Mouse (Mus musculus) thymus, adult 2 months (tissue): ENCODE measurements around the gene Cxcr5. TPM values are rescaled to one million over a fixed set of nuclear protein-coding genes. Genes with fewer than 3 reads are reported as not detected.
A peak's percentile ranks its signal among the peaks of the same experiment; 100 is the strongest.

Experiments used
- DNase-seq: peaks from one replicate; pipeline ENCODE4 v3.0.0; 2021
- H3K27ac ChIP-seq: fragments of 200-500 bp; 2 replicates; pipeline ENCODE4 v1.5.1; 2012; ENCODE audit warnings: low read length, control low read depth; ENCODE audit not compliant: control insufficient read depth, insufficient read depth
- H3K27me3 ChIP-seq: fragments of 200-500 bp; 2 replicates; pipeline ENCODE4 v1.6.1; 2012; ENCODE audit warnings: mild to moderate bottlenecking, low read length, moderate library complexity, mixed read lengths; ENCODE audit not compliant: control insufficient read depth, insufficient read depth
- H3K36me3 ChIP-seq: fragments of 200-500 bp; 2 replicates; pipeline ENCODE4 v1.6.1; 2012; ENCODE audit warnings: mild to moderate bottlenecking, low read length, moderate library complexity; ENCODE audit not compliant: control insufficient read depth, insufficient read depth
- H3K4me1 ChIP-seq: fragments of 200-500 bp; replicated peaks from 2 replicates; pipeline ENCODE4 v1.6.1; 2012; ENCODE audit warnings: low read length; ENCODE audit not compliant: control insufficient read depth, insufficient read depth
- H3K4me3 ChIP-seq: fragments of 200-500 bp; 2 replicates; pipeline ENCODE4 v1.5.1; 2012; ENCODE audit warnings: mild to moderate bottlenecking, low read length, control low read depth, moderate library complexity; ENCODE audit not compliant: control insufficient read depth, insufficient read depth
- CTCF ChIP-seq: fragments of 200-500 bp; IDR thresholded peaks from 2 replicates; pipeline ENCODE4 v1.5.1; 2012; ENCODE audit warnings: mild to moderate bottlenecking, control low read depth, low read length, moderate library complexity, borderline replicate concordance; ENCODE audit not compliant: control insufficient read depth, poor library complexity, insufficient read depth; ENCODE audit errors: extremely low read depth
- POLR2A ChIP-seq: fragments of 200-500 bp; IDR thresholded peaks from 2 replicates; pipeline ENCODE4 v1.6.1; 2012; ENCODE audit warnings: mild to moderate bottlenecking, low read length, control low read depth, moderate library complexity; ENCODE audit not compliant: control insufficient read depth, poor library complexity, insufficient read depth; ENCODE audit errors: extremely low read depth
- WGBS: fragments of 180-500 bp; shearing (Covaris S2); methylation state at CpG from one replicate; pipeline ENCODE4 v1.1.7; 2018; 5-methylcytosine and 5-hydroxymethylcytosine counted together
- polyA plus RNA-seq: library from polyadenylated mRNA; depleted of rRNA; stranded (reverse); fragments of >200 nt; gene quantifications from 2 replicates; pipeline ENCODE4 v1.2.3, GENCODE M21; 2012

Cxcr5 gene
- polyA plus RNA-seq, 1 experiment: 7.7 TPM

DNA sequence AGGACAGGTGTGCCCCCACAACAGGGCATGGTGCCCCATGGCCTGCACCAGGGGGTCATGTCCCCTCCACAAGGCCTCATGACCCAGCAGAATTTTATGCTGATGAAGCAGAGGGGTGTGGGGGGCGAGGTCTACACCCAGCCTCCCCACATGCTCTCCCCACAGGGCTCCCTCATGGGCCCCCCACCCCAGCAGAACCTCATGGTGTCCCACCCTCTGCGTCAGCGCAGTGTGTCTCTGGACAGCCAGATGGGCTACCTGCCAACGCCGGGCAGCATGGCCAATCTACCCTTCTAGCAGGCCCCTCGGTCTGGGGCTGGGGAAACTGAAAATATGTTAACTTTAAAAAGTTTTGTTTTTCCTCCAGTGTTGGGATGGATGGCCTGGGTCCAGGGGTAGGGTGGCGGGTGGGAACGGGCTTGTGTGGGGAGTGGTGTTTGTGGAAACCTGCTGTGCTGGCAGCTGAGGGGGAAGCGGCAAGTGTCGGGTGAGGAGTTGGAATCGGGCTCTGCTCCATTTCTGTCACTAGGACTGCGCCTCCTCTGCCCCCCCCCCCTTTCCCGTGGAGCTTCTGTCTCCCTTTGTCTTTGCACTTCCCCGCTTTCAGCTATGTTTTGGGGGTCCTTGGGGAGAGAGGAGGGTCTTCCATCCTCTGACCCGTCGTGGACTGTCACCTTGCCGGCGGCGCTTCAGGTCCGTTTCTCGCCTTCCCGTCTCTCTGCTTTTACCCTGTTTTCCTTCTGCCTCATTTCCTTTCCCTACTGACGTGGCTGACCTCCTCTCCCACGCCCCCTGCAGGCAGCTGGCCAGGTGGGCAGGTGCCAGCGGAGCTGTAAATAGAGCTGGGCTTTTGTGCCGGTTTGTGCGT lies 52.0 kb downstream of the Cxcr5 start:
- WGBS: 18% methylated on average over 27 of the region's 27 CpGs
- H3K36me3 ChIP-seq: no peaks in the 10 kb centered on the region; the same call in 1 of the 2 replicates
- no peaks in the 10 kb centered on the region for H3K27me3 ChIP-seq
- peaks cover 48% of the 10 kb centered on the region for H3K4me1 ChIP-seq
- TF ChIP-seq POLR2A (no peak), CTCF (peak; percentile 89)
- DNase-seq: peak; percentile 92
- peak overlapping the region; percentile 57 for H3K4me3 ChIP-seq
- peak overlapping the region; percentile 94 for H3K27ac ChIP-seq

DNA sequence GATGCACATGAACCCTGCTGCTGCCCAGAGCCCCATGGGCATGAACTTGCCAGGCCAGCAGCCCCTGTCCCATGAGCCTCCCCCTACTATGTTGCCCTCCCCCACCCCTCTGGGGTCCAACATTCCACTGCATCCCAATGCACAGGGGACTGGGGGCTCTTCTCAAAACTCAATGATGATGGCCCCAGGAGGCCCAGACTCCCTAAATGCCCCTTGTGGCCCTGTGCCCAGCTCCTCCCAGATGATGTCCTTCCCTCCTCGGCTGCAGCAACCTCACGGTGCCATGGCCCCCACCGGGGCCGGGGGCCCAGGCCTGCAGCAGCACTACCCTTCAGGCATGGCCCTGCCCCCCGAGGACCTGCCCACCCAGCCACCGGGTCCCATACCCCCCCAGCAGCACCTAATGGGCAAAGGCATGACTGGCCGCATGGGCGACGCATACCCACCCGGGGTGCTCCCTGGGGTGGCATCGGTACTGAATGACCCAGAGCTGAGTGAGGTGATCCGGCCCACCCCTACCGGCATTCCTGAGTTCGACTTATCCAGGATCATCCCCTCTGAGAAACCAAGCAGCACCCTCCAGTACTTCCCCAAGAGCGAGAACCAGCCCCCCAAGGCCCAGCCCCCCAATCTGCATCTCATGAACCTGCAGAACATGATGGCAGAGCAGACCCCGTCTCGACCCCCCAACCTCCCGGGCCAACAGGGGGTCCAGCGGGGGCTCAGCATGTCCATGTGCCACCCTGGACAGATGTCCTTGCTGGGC lies 52.8 kb downstream of the Cxcr5 start:
- peaks cover 46% of the 10 kb centered on the region for H3K4me1 ChIP-seq
- DNase-seq: no peak
- H3K27me3 ChIP-seq: no peaks in the 10 kb centered on the region
- 92% methylated on average over 19 of the region's 19 CpGs for WGBS
- no peak overlapping the region for H3K4me3 ChIP-seq
- no peak for TF ChIP-seq CTCF
- TF ChIP-seq POLR2A: no peak
- H3K36me3 ChIP-seq: no peaks in the 10 kb centered on the region; the same call in 1 of the 2 replicates
- 0 out of 2 replicates have a peak overlapping the region, but pooled peaks have one; percentile 94 for H3K27ac ChIP-seq

DNA sequence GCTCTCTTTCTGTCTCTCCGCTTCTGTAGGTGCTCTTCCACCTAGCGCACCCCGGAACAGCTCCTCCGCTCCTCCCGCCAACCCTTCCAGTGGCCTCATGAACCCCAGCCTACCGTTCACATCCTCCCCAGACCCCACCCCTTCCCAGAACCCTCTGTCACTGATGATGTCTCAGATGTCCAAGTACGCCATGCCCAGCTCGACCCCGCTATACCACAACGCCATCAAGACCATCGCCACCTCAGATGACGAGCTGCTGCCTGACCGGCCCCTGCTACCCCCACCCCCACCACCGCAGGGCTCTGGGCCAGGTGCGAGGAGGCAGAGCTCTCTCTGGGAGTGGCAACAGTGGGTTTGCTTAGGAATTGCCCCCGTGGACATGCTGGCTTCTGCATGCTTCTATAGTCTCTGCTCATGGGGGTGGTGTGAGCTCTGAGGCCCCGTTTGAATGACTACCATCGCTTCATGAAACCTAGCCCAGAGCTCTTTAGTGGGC lies 53.5 kb downstream of the Cxcr5 start:
- peaks cover 39% of the 10 kb centered on the region for H3K4me1 ChIP-seq
- 92% methylated on average over 18 of the region's 18 CpGs for WGBS
- no peaks in the 10 kb centered on the region; the same call in 1 of the 2 replicates for H3K36me3 ChIP-seq
- no peak for DNase-seq
- no peaks in the 10 kb centered on the region for H3K27me3 ChIP-seq
- TF ChIP-seq CTCF (no peak), POLR2A (no peak)
- no peak overlapping the region for H3K4me3 ChIP-seq
- no peak overlapping the region for H3K27ac ChIP-seq

DNA sequence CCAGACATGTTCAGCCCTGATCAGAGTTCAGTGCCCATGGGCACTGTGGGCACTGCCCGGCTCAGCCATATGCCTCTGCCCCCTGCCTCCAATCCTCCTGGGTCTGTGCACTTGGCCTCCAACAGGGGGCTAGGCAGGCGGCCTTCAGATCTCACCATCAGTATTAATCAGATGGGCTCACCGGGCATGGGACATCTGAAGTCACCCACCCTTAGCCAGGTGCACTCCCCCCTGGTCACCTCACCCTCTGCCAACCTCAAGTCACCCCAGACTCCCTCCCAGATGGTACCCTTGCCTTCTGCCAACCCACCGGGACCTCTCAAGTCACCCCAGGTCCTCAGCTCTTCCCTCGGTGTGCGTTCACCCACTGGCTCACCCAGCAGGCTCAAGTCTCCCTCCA lies 54.3 kb downstream of the Cxcr5 start:
- Histone ChIP-seq H3K27me3 (no peaks in the 10 kb centered on the region), H3K4me1 (peaks cover 31% of the 10 kb centered on the region), H3K36me3 (no peaks in the 10 kb centered on the region; the same call in 1 of the 2 replicates), H3K27ac (no peak overlapping the region), H3K4me3 (no peak overlapping the region)
- no peak for DNase-seq
- 97% methylated on average over 6 of the region's 6 CpGs for WGBS
- TF ChIP-seq POLR2A (no peak), CTCF (no peak)

DNA sequence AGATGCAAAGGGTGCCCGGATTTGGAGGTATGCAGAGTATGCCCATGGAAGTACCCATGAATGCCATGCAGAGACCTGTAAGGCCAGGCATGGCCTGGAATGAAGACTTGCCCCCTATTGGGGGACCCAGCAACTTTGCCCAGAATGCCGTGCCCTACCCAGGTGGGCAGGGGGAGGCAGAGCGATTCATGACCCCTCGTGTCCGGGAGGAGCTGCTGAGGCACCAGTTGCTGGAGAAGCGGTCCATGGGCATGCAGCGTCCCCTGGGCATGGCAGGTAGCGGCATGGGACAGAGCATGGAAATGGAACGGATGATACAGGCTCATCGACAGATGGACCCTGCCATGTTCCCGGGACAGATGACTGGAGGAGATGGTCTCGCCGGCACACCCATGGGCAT lies 55.1 kb downstream of the Cxcr5 start:
- H3K4me1 ChIP-seq: peaks cover 24% of the 10 kb centered on the region
- H3K4me3 ChIP-seq: no peak overlapping the region
- H3K27ac ChIP-seq: no peak overlapping the region
- no peaks in the 10 kb centered on the region for H3K27me3 ChIP-seq
- no peak for TF ChIP-seq POLR2A
- no peak for TF ChIP-seq CTCF
- no peaks in the 10 kb centered on the region; the same call in 1 of the 2 replicates for H3K36me3 ChIP-seq
- WGBS: 97% methylated on average over 13 of the region's 13 CpGs
- DNase-seq: no peak

DNA sequence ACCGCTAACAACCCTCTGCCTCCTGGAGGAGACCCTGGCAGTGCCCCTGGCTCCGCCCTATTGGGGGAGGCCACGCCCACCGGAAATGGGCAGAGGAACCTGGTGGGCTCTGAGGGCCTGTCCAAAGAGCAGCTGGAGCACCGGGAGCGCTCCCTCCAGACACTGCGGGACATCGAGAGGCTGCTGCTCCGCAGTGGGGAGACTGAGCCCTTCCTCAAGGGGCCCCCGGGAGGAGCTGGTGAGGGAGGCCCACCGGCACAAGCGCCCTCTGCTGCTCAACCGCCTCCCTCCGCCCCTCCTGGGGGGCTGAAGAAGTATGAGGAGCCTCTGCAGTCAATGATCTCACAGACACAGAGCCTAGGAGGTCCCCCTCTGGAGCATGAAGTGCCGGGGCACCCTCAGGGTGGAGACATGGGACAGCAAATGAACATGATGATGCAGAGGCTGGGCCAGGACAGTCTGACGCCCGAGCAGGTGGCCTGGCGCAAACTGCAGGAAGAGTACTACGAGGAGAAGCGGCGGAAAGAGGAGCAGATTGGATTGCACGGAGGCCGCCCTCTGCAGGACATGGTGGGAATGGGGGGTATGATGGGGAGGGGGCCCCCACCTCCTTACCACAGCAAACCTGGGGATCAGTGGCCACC lies 55.7 kb downstream of the Cxcr5 start:
- H3K4me3 ChIP-seq: no peak overlapping the region
- TF ChIP-seq CTCF (0 out of 2 replicates have a peak, but pooled peaks have one; percentile 7), POLR2A (no peak)
- WGBS: 81% methylated on average over 23 of the region's 23 CpGs
- H3K27me3 ChIP-seq: no peaks in the 10 kb centered on the region
- peaks cover 18% of the 10 kb centered on the region for H3K4me1 ChIP-seq
- no peak for DNase-seq
- no peaks in the 10 kb centered on the region; the same call in 1 of the 2 replicates for H3K36me3 ChIP-seq
- H3K27ac ChIP-seq: no peak overlapping the region
